Mouse (Mus musculus) retina, adult 2 months (tissue): Measurements from ENCODE around the gene Cyp2w1.

Experiments
- DNase-seq: peaks from one replicate; pipeline ENCODE4 v3.0.0-alpha.2; 2012; ENCODE audit warnings: low read depth, low spot score

Gene Cyp2w1

GRCm38 (mm10) chr5:139403692-139404260, 51.4 kb downstream of the Cyp2w1 start:
- DNase-seq: no peak

DNA sequence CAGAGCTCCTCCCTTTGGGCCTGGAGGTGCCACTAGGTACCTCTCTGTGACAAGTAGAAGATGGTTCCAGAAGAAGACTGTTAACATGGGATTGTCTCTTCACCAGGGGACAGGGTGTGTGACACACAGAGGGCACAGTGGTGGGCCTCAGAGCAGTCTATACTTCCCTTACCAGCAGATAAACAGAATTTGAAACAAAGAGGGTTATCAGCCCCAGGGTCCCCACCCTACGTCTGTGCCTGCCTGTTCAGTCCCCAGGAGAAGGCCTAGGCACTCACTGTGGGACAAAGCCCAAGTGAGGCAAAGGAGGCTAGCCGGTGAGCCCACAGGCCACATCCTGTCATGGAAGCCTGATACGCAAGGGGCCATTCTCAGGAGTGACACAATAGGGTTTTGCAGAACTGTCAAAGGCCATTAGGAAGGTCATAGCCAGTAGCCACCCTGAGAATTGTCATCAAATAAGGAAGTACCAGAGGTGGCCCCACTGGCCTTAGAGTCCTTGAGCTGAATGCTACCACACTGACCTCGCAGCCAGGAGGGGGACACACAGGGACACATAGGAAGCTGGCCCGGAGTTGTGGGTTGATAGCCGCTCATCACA, 52.5 kb downstream of the Cyp2w1 start, which contains the start of gene C130050O18Rik:
C130050O18Rik (plus strand) TSS at position 480 of the 601 bp plus-strand sequence.
- no peak for DNase-seq

DNA sequence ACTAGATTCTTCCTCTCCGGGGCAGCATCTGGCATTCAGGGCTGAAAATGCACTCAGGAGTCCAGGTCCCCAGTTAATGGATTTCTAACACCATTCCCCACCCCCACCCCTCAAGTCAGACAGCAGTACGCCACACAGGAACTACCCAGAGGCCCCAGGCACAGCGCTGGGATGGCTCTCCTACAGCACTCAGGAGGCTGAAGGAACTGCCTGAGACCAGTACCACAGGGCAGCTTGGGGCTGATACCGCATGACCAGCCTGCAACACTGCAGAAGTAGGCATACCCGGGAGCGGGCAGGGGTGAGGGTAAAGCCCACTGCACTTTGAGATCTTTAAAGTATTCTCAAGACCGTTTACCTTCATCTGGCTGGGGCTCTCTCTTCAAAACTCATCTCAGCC, 53.1 kb downstream of the Cyp2w1 start:
- DNase-seq: no peak

- no peak for DNase-seq
Measured at GRCm38 (mm10) chr5:139405953-139406352, 53.5 kb downstream of the Cyp2w1 start.
